Mouse (Mus musculus) adrenal gland, postnatal 36 days (tissue): ENCODE data around the gene Cnnm2. TPM values are rescaled to one million over a fixed set of nuclear protein-coding genes. Genes with fewer than 3 reads are reported as not detected.

ENCODE experiments used
- DNase-seq, 2 experiments: peaks; one replicate each; pipeline ENCODE4 v3.0.0; 2021; ENCODE audit warnings: mixed read lengths in 1 of 2
- total RNA-seq, 2 experiments: library from RNA; stranded (reverse); gene quantifications; 2 replicates each; pipeline ENCODE4 v1.2.3; 2021

Gene Cnnm2
- total RNA-seq, 2 experiments from 2014 or later, result 23.7 to 39.4 TPM

- DNase-seq, result no peak
Observed at GRCm38 (mm10) chr19:46886826-46887225, 125.4 kb downstream of the Cnnm2 start.

GRCm38 (mm10) chr19:46887811-46888527, 126.6 kb downstream of the Cnnm2 start:
- DNase-seq, result peak; percentile 45 to 66

- DNase-seq, result no peak
Observed at GRCm38 (mm10) chr19:46889666-46890065, 128.3 kb downstream of the Cnnm2 start.

- no peak for DNase-seq
Observed at GRCm38 (mm10) chr19:46890657-46891056, 129.3 kb downstream of the Cnnm2 start.

- DNase-seq, result no peak
Observed at GRCm38 (mm10) chr19:46892856-46893255, 131.5 kb downstream of the Cnnm2 start.

GRCm38 (mm10) chr19:46893484-46893883, 132.1 kb downstream of the Cnnm2 start:
- no peak for DNase-seq

GRCm38 (mm10) chr19:46897135-46897534, 135.7 kb downstream of the Cnnm2 start:
- DNase-seq, result no peak

- DNase-seq, result no peak
Observed at GRCm38 (mm10) chr19:46898222-46898621, 136.8 kb downstream of the Cnnm2 start.

GRCm38 (mm10) chr19:46899306-46899705, 137.9 kb downstream of the Cnnm2 start:
- peak; percentile 71 to 72 for DNase-seq

- peak; percentile 59 to 72 for DNase-seq
Observed at GRCm38 (mm10) chr19:46899871-46900270, 138.5 kb downstream of the Cnnm2 start.

GRCm38 (mm10) chr19:46900786-46901185, 139.4 kb downstream of the Cnnm2 start:
- DNase-seq, result no peak

GRCm38 (mm10) chr19:46901323-46901722, 139.9 kb downstream of the Cnnm2 start:
- peak; percentile 69 to 80 for DNase-seq

- DNase-seq, result no peak
Observed at GRCm38 (mm10) chr19:46903379-46903778, 142.0 kb downstream of the Cnnm2 start.

GRCm38 (mm10) chr19:46904907-46905306, 143.5 kb downstream of the Cnnm2 start:
- no peak for DNase-seq

- no peak for DNase-seq
Observed at GRCm38 (mm10) chr19:46905383-46905782, 144.0 kb downstream of the Cnnm2 start.

- no peak for DNase-seq
Observed at GRCm38 (mm10) chr19:46905971-46906370, 144.6 kb downstream of the Cnnm2 start.

- DNase-seq, result no peak
Observed at GRCm38 (mm10) chr19:46908207-46908606, 146.8 kb downstream of the Cnnm2 start.

- peak in 1 of 2 experiments; percentile 29 for DNase-seq
Observed at GRCm38 (mm10) chr19:46908977-46909376, 147.6 kb downstream of the Cnnm2 start.

GRCm38 (mm10) chr19:46911492-46911891, 150.1 kb downstream of the Cnnm2 start:
- no peak for DNase-seq

- DNase-seq, result no peak
Observed at GRCm38 (mm10) chr19:46913626-46914025, 152.2 kb downstream of the Cnnm2 start.

- DNase-seq, result no peak
Observed at GRCm38 (mm10) chr19:46915406-46916080, 154.1 kb downstream of the Cnnm2 start.

- no peak for DNase-seq
Observed at GRCm38 (mm10) chr19:46920571-46920970, 159.2 kb downstream of the Cnnm2 start.

- DNase-seq, result no peak
Observed at GRCm38 (mm10) chr19:46926357-46926756, 165.0 kb downstream of the Cnnm2 start.

- no peak for DNase-seq
Observed at GRCm38 (mm10) chr19:46926951-46927350, 165.6 kb downstream of the Cnnm2 start.
